Mouse (Mus musculus) fibroblast of lung, adult 2 months (primary cell): ENCODE measurements around the gene Myt1l.

Experiments
- DNase-seq: peaks from one replicate; pipeline ENCODE4 v3.0.0-alpha.2; 2011; ENCODE audit warnings: low read depth

Gene Myt1l

GRCm38 (mm10) chr12:29723722-29724338, 195.6 kb downstream of the Myt1l start:
- DNase-seq: no peak

GRCm38 (mm10) chr12:29728294-29728693, 200.1 kb downstream of the Myt1l start:
- no peak for DNase-seq

GRCm38 (mm10) chr12:29740346-29741025, 212.3 kb downstream of the Myt1l start:
- no peak for DNase-seq

- DNase-seq: no peak
Measured at GRCm38 (mm10) chr12:29741181-29741580, 213.0 kb downstream of the Myt1l start.

- DNase-seq: no peak
Measured at GRCm38 (mm10) chr12:29750604-29751128, 222.5 kb downstream of the Myt1l start.

GRCm38 (mm10) chr12:29755086-29755871, 227.1 kb downstream of the Myt1l start:
- no peak for DNase-seq

- no peak for DNase-seq
Measured at GRCm38 (mm10) chr12:29755872-29756265, 227.7 kb downstream of the Myt1l start.

GRCm38 (mm10) chr12:29760611-29761010, 232.4 kb downstream of the Myt1l start:
- no peak for DNase-seq

GRCm38 (mm10) chr12:29766158-29766557, 238.0 kb downstream of the Myt1l start:
- DNase-seq: no peak

- no peak for DNase-seq
Measured at GRCm38 (mm10) chr12:29771791-29772190, 243.6 kb downstream of the Myt1l start.

GRCm38 (mm10) chr12:29772401-29772800, 244.2 kb downstream of the Myt1l start:
- no peak for DNase-seq

- DNase-seq: no peak
Measured at GRCm38 (mm10) chr12:29778901-29779300, 250.7 kb downstream of the Myt1l start.

- DNase-seq: no peak
Measured at GRCm38 (mm10) chr12:29789319-29790050, 261.3 kb downstream of the Myt1l start.

- no peak for DNase-seq
Measured at GRCm38 (mm10) chr12:29790051-29790386, 261.8 kb downstream of the Myt1l start.

GRCm38 (mm10) chr12:29792998-29793397, 264.8 kb downstream of the Myt1l start:
- DNase-seq: no peak

- no peak for DNase-seq
Measured at GRCm38 (mm10) chr12:29795107-29795673, 267.0 kb downstream of the Myt1l start.

GRCm38 (mm10) chr12:29798595-29799391, 270.6 kb downstream of the Myt1l start:
- no peak for DNase-seq

GRCm38 (mm10) chr12:29806415-29806814, 278.2 kb downstream of the Myt1l start:
- DNase-seq: no peak

GRCm38 (mm10) chr12:29809569-29810185, 281.5 kb downstream of the Myt1l start:
- no peak for DNase-seq

GRCm38 (mm10) chr12:29815466-29815865, 287.3 kb downstream of the Myt1l start:
- DNase-seq: no peak

GRCm38 (mm10) chr12:29816130-29816529, 287.9 kb downstream of the Myt1l start:
- no peak for DNase-seq
